Mouse (Mus musculus) CH12.LX (cell line): Measurements from ENCODE around the gene Cybrd1.

Source experiments
- BHLHE40 ChIP-seq: IDR thresholded peaks from 2 replicates; pipeline ENCODE4 v1.6.1; 2011; ENCODE audit warnings: mild to moderate bottlenecking, low read depth, low read length, improper control_type of control experiment
- CHD2 ChIP-seq: IDR thresholded peaks from 2 replicates; pipeline ENCODE4 v1.6.1; 2011; ENCODE audit warnings: low read length, improper control_type of control experiment
- CTCF ChIP-seq, 2 experiments: IDR thresholded peaks in 1 of 2; conservative IDR thresholded peaks in 1 of 2; 2 replicates each; pipeline ENCODE4 v1.5.1; 2011 to 2012; ENCODE audit warnings: low read depth in 2 of 2, low read length in 2 of 2, improper control_type of control experiment in 1 of 2, inconsistent platforms in 1 of 2, mild to moderate bottlenecking in 1 of 2, moderate library complexity in 1 of 2
- ELF1 ChIP-seq: IDR thresholded peaks from 2 replicates; pipeline ENCODE4 v1.6.1; 2014; ENCODE audit warnings: low read depth, mild to moderate bottlenecking, inconsistent platforms, low read length, improper control_type of control experiment
- EP300 ChIP-seq: IDR thresholded peaks from 2 replicates; pipeline ENCODE4 v1.6.1; 2011; ENCODE audit warnings: low read length, improper control_type of control experiment
- MAZ ChIP-seq: IDR thresholded peaks from 2 replicates; pipeline ENCODE4 v1.6.1; 2012; ENCODE audit warnings: low read depth, mild to moderate bottlenecking, inconsistent platforms, low read length, improper control_type of control experiment, moderate library complexity
- TBP ChIP-seq: conservative IDR thresholded peaks from 2 replicates; pipeline ENCODE4 v1.6.1; 2011; ENCODE audit warnings: low read depth, low read length, improper control_type of control experiment
- USF1 ChIP-seq: IDR thresholded peaks from 2 replicates; pipeline ENCODE4 v1.6.1; 2014; ENCODE audit warnings: low read depth, mild to moderate bottlenecking, inconsistent platforms, low read length, improper control_type of control experiment
- USF2 ChIP-seq: conservative IDR thresholded peaks from 2 replicates; pipeline ENCODE4 v1.6.1; 2011; ENCODE audit warnings: low read depth, low read length, improper control_type of control experiment
- ZKSCAN1 ChIP-seq: IDR thresholded peaks from 2 replicates; pipeline ENCODE4 v1.6.1; 2012; ENCODE audit warnings: low read depth, inconsistent platforms, low read length, improper control_type of control experiment, borderline replicate concordance

- TF ChIP-seq BHLHE40 = no peak
- TF ChIP-seq CTCF (conservative IDR thresholded peaks at IDR 0.05 in 1 of 2, IDR thresholded peaks at IDR 0.05 in 1 of 2; ENCODE audit: low read depth in 2 of 2, low read length in 2 of 2) = no peak
- TF ChIP-seq ZKSCAN1 = no peak
- TF ChIP-seq CHD2 = no peak
- no peak for TF ChIP-seq EP300
- TF ChIP-seq ELF1 = no peak
- TF ChIP-seq USF1 = no peak
- TF ChIP-seq TBP = no peak
- TF ChIP-seq MAZ = no peak
- no peak for TF ChIP-seq USF2
Measured at GRCm38 (mm10) chr2:71082416-71082815, 35.3 kb upstream of the Cybrd1 start.
